Mouse (Mus musculus) embryonic fibroblast, embryonic 13.5 days (primary cell): ENCODE measurements around the gene Cd300ld5.

ENCODE experiments used
- CTCF ChIP-seq: IDR thresholded peaks from 2 replicates; pipeline ENCODE4 v1.5.1; 2011; ENCODE audit warnings: mild to moderate bottlenecking, control low read depth, low read length, moderate library complexity, borderline replicate concordance; ENCODE audit not compliant: insufficient read depth
- POLR2A ChIP-seq: IDR thresholded peaks from 2 replicates; pipeline ENCODE4 v1.6.1; 2011; ENCODE audit warnings: low read depth, mild to moderate bottlenecking, control low read depth, low read length, moderate library complexity

DNA sequence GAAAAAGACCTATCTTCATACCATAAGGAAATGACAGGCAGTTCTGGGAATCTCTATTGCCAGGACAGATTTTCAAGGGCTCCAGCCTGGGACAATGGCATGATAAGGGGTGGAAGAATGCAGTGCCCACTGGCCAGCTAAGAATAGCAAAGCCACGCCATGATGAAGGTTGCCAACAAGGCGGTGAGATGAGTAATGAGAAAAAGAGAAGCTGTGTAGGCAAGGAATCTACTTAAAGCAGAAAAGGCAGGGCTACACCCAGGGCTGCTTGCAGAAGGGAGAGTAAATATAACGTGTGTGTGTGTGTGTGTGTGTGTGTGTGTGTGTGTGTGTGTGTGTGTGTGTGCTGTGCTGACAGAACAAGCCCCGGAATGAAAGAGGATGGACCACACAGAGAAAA, 55.7 kb downstream of the Cd300ld5 start:
- TF ChIP-seq CTCF = no peak
- no peak for TF ChIP-seq POLR2A
